Mouse (Mus musculus): Measurements from ENCODE around the gene Fam78a.

- TF ChIP-seq CTCF (IDR thresholded peaks at IDR 0.05; ENCODE audit: control insufficient read depth, insufficient read depth, low read length) (peak; percentile 17; the same call in 1 of the 2 replicates), POLR2A (IDR thresholded peaks at IDR 0.05; ENCODE audit: borderline replicate concordance, control insufficient read depth, low read depth, low read length) (peak; percentile 57; the same call in 1 of the 2 replicates)
Observed at GRCm38 (mm10) chr2:32083159-32084011, 1.3 kb downstream of the Fam78a start.
